Mouse (Mus musculus): ENCODE measurements around the gene Atg101.

Atg101 gene

GRCm38 (mm10) chr15:101253886-101254795 lies 29.9 kb upstream of the Atg101 start, which contains the start of gene Nr4a1:
TSS of gene Nr4a1 (plus strand) at chr15:101254269.
- in situ Hi-C loops (cut with MboI) = no loop called here

- in situ Hi-C loops (cut with MboI) = no loop called here
These were observed 28.1 kb upstream of the Atg101 start for GRCm38 (mm10) chr15:101255842-101256462.

- in situ Hi-C loops (cut with MboI) = no loop called here
These were observed 27.4 kb upstream of the Atg101 start for GRCm38 (mm10) chr15:101256463-101257206.

- in situ Hi-C loops (cut with MboI) = no loop called here
These were observed 25.7 kb upstream of the Atg101 start for GRCm38 (mm10) chr15:101258420-101258819.

- in situ Hi-C loops (cut with MboI) = no loop called here
These were observed 24.1 kb upstream of the Atg101 start for GRCm38 (mm10) chr15:101259922-101260321.

DNA sequence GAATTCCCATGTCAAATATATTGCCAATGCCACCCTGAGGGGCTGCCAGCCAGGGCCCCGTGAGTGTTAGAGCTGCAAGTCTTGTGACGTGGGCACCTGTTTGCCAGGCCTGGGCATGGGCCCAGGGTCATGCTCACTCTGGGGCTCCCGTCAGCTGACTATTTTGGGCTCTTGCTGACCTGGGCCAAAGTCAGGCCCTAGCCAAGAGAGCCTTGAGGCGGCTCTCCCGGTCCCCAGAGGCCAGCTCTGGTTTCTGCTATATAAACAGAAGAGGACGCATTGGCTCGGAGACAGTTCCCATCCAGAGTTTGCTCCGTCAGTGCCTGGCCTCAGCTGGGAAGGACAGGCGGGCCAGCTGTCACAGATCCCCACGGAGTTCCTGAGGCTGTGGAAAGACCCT lies 23.7 kb upstream of the Atg101 start:
- in situ Hi-C loops (cut with MboI) = no loop called here

DNA sequence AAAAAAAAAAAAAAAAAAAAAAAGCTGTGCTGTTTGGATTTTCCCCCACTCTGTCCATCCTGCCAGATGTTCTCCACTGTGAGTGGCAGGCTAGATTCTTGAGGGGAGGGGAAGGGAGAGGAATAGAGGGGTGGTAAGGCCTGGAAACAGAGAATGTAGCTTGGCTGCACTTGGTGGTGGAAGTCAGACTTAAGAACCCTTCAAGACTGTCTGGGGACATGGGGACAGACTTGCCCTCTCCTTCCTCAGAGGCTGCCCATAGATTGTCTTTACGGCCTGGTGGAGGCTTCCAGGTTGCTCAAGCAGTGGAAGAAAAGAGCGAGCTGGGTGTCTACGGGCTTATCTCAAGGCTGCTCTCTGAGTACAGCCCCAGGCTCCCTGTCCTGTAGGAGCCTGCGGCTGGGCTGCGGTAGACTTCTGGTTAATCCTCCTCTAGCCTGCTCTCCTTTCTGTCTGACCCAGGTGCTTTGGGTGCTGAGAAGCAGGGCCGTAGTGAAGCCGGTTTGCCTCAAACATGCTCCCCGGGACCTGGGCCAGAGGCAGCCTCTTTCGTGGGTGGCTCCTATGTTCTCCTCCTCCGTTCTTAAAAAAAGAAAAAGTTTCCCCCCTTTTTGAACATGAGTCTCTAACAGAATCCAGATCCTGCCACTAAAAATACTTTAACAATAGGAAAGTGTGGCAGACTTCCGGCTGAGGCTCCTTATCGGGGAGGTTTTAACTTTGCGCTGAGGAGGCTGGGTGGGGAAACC lies 23.0 kb upstream of the Atg101 start:
- in situ Hi-C loops (cut with MboI) = no loop called here

DNA sequence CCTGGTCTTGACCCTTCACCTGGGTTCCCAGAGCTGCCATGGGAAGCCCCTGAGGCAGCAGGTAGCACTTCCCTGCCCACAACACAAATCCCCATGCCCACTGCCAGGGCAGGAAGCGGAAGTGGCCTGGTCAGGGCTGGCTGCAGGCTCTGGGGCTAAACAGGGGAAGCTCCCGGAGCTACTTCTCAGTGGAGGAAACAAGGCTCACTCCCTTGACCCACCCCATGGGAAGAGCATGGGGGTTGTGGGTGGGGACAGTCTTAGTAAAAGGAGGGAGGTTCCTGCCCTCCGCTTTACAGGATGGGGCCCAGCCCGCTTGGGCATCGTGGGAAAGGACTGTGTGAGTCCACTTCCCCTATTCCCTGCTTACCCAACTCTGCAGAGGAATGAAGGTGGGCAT lies 21.6 kb upstream of the Atg101 start:
- in situ Hi-C loops (cut with MboI) = no loop called here

- in situ Hi-C loops (cut with MboI) = no loop called here
These were observed 17.7 kb upstream of the Atg101 start for GRCm38 (mm10) chr15:101266132-101266963.

DNA sequence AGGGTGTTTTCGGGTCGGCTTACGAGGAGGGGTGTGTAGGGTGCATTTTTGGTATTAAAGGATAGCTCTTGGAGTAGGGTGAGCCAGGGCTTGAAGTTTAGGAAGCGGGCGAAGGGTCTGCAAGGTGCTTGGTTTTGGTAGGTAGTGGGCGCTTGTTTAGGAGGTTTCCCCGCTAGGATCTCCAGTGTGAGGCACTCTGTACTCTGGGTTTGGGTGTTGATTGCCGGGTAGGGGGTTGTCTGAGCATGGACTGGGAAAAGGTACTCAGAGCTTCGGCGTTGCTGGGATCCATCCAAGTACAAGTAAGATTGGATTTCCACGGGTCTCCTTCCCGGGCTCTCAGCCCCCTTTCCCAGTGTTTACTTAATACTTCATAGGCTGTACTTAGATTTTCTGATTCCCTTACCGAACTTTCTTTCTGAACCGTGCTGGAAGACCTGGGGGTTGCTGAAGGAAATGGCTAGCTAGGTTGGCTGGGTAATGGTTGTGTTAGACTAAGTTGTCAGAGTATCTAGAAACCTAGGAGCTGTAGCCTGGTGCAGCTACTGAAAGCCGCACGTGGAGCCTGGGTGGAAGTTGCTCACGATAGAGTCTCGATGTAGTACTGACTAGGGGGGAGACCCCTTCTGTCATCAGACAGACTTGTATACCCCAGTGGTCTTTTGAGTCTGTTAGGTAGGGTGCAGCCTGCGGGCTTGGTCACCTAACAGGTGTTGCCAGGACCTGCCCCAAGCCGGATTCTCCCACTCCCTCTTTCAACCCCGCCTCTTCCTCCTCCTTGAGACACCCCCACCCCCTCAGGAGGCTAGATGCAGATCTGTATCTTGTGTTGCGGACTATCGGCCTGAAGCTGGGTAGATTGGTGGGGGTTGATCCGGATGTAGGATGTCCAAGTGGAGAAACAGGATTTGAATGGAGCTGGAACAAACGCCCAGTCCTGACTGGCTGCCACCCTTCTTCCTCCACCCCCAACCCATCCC lies 16.7 kb upstream of the Atg101 start:
- in situ Hi-C loops (cut with MboI) = no loop called here

DNA sequence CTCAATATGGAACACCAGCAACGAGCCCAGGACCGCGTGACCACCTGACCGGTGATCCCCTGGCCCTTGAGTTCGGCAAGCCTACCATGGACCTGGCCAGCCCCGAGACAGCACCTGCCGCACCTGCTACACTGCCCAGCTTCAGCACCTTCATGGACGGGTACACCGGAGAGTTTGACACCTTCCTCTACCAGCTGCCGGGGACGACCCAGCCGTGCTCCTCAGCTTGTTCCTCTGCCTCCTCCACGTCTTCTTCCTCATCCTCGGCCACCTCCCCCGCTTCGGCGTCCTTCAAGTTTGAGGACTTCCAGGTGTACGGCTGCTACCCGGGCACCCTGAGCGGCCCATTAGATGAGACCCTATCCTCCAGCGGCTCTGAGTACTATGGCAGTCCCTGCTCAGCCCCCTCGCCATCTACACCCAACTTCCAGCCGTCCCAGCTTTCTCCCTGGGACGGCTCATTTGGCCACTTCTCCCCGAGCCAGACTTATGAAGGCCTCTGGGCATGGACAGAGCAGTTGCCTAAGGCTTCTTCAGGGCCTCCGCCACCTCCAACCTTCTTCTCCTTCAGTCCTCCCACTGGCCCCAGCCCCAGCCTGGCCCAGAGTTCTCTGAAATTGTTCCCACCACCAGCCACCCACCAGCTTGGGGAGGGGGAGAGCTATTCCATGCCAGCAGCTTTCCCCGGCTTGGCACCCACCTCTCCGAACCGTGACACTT lies 13.8 kb upstream of the Atg101 start:
- in situ Hi-C loops (cut with MboI) = no loop called here

DNA sequence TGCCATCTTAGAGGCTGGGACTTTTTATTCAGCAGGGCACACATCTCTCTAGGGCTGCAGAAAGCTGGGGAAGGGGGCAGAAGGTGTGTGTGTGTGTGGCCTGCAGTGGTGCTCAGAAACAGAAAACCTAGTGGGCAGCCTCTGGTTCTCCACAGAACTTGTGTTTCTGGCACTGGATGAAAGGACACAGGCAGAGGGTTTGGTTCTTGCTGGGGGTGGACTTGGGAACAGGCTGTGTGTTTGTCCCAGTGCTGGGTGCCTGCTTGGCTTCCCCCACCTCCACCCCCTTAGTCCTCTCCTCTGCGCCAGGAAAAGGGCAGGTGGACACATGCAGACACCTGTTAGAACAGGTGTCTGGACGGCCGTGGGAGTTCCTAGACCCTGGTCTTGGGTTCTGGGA lies 13.0 kb upstream of the Atg101 start:
- in situ Hi-C loops (cut with MboI) = no loop called here

- in situ Hi-C loops (cut with MboI) = no loop called here
These were observed 12.6 kb upstream of the Atg101 start for GRCm38 (mm10) chr15:101271513-101271912.

DNA sequence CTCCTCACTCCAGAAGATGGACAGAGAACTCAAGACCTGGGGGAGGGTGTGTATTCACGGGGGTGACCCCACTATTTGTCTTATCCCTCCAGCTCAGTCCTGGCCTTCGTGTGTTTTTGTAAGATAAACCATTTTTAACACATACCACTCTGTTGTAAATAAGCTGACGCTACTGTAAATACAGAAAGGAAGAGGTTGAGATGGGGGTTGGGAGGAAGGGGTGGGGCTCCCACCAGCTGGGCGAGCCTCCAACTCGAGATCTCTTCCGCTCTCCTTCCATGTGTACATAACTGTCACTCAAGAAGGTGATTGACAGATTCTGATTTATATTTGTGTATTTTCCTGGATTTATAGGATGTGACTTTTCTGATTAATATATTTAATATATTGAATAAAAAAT lies 9.7 kb upstream of the Atg101 start:
- in situ Hi-C loops (cut with MboI) = no loop called here

GRCm38 (mm10) chr15:101277351-101277899 lies 6.6 kb upstream of the Atg101 start:
- in situ Hi-C loops (cut with MboI) = loop anchor here (5.0 kb wide), 1 partner anchor 35 kb away; no protein-coding TSS in a partner anchor

DNA sequence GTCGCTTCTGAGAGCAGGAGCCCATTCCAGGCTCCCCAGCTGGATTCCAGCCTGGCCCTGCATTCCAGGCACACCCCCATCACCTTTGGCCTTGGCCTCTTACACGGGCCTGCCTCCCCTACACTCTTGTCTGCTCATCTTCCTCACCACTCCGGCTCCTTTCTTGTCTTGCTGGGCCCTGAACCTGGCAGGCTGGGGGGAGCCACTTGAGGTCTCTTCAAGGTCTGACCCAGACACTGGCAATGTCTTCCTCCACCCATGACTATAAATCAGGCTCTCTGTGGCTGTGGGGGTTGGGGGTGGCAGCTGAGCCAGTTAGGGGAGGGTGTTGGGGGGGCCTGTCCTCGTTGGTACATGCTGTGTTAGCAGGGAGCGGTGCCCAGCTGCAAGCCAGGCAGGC lies 5.5 kb upstream of the Atg101 start:
- in situ Hi-C loops (cut with MboI) = loop anchor here (5.0 kb wide), 1 partner anchor 36 kb away; no protein-coding TSS in a partner anchor

- in situ Hi-C loops (cut with MboI) = loop anchor here (5.0 kb wide), 1 partner anchor 37 kb away; no protein-coding TSS in a partner anchor
These were observed 4.6 kb upstream of the Atg101 start for GRCm38 (mm10) chr15:101279430-101279999.

GRCm38 (mm10) chr15:101282471-101282870 lies 1.6 kb upstream of the Atg101 start:
- in situ Hi-C loops (cut with MboI) = no loop called here

All from mature B cell (primary cell).